Mouse (Mus musculus) forebrain, embryonic 16.5 days (tissue): ENCODE results near the gene Lima1. TPM values are rescaled to one million over a fixed set of nuclear protein-coding genes. Genes with fewer than 3 reads are reported as not detected.
"Not testable (repeated sequence)": the region's sequence is repeated elsewhere in the genome, so short reads cannot be mapped to it uniquely, and the experiment has no call there.

Experiments
- ATAC-seq: fragments of 200-750 bp; cut with Nextera tagmentation; 2 replicates; pipeline ENCODE4 v1.8.0; 2017; ENCODE audit warnings: mild to moderate bottlenecking, moderate library complexity
- H3K27ac ChIP-seq: fragments of 300-500 bp; sonication (generic); 2 replicates; pipeline ENCODE4 v1.5.1; 2014; ENCODE audit warnings: low read length, control low read depth
- H3K27me3 ChIP-seq: fragments of 300-500 bp; sonication (generic); replicated peaks from 2 replicates; pipeline ENCODE4 v1.6.1; 2014; ENCODE audit warnings: low read length; ENCODE audit not compliant: control insufficient read depth, insufficient read depth
- H3K36me3 ChIP-seq: fragments of 300-500 bp; sonication (generic); 2 replicates; pipeline ENCODE4 v1.6.1; 2014; ENCODE audit not compliant: control insufficient read depth, insufficient read depth
- H3K4me1 ChIP-seq: fragments of 300-500 bp; sonication (generic); replicated peaks from 2 replicates; pipeline ENCODE4 v1.6.1; 2014; ENCODE audit warnings: low read length; ENCODE audit not compliant: control insufficient read depth, insufficient read depth
- H3K4me2 ChIP-seq: fragments of 300-500 bp; sonication (generic); 2 replicates; pipeline ENCODE4 v1.6.1; 2014; ENCODE audit warnings: mild to moderate bottlenecking, low read length, control low read depth
- H3K4me3 ChIP-seq: fragments of 300-500 bp; sonication (generic); replicated peaks from 2 replicates; pipeline ENCODE4 v1.5.1; 2014; ENCODE audit warnings: mild to moderate bottlenecking, low read length, control low read depth
- H3K9ac ChIP-seq: fragments of 300-500 bp; sonication (generic); replicated peaks from 2 replicates; pipeline ENCODE4 v1.6.1; 2014; ENCODE audit warnings: low read depth, low read length, control low read depth
- H3K9me3 ChIP-seq: fragments of 300-500 bp; sonication (generic); 2 replicates; pipeline ENCODE4 v1.6.1; 2016; ENCODE audit warnings: low read length; ENCODE audit not compliant: control insufficient read depth
- WGBS: fragments of 180-500 bp; shearing (Covaris S2); extraction: QIAGEN DNeasy Blood & Tissue Kit; methylation state at CpG from one replicate; pipeline ENCODE4 v1.1.7; 2014; 5-methylcytosine and 5-hydroxymethylcytosine counted together
- polyA plus RNA-seq: library from polyadenylated mRNA; unstranded; fragments of >200 nt; fragmentation: Nextera tagmentation; extraction: Ambion mirVana; gene quantifications from 2 replicates; pipeline ENCODE4 v1.2.1, GENCODE M21; 2015

Lima1 gene
- polyA plus RNA-seq = 38.0 and 43.5 TPM in 2 replicates

DNA sequence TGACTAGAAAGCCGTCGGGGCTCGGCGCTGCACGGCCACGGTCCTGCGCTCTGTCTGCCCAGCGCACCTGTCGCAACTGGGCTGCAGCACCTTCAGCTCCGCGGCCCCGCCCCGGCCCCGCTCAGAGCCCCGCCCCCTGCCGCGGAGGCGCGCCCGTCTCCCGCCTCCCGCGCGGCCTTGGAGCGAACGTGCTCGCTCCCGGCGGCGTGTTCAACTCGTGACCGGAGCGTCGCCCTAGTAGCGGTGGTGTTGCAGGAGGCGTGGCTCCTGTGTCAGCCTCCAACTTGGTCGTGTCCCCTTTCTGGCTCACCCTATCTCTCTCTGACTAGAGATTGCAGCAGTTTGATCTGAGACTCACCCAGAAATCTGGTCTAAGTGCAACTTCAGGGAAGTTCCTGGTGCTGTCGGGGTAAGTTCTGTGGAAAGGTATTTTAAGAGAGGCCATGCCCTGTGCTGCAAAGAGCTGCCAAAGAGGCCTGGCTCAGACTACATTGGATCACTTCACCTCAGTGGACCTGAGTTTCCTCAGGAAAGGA is at the start of gene Lima1:
Gene Lima1, minus strand, starts transcription at position 123 of the 536 bp plus-strand sequence.
- H3K4me1 ChIP-seq = peaks cover 17% of the 10 kb centered on the region
- H3K9ac ChIP-seq = peak within 1 kb of the TSS; percentile 74
- no peaks in the 10 kb centered on the region for H3K27me3 ChIP-seq
- 0 out of 2 replicates have a peak within 1 kb of the TSS, but pooled peaks have one; percentile 1 for H3K27ac ChIP-seq
- ATAC-seq = peak; percentile 96
- no peaks in the 10 kb centered on the region; the same call in 1 of the 2 replicates for H3K9me3 ChIP-seq
- peak within 1 kb of the TSS; percentile 75 for H3K4me2 ChIP-seq
- H3K36me3 ChIP-seq = no peaks in the 10 kb centered on the region
- WGBS = under 1% methylated on average over 38 of the region's 38 CpGs
- H3K4me3 ChIP-seq = peak within 1 kb of the TSS; percentile 80

- H3K36me3 ChIP-seq = no peaks in the 10 kb centered on the region
- no peak overlapping the region for H3K4me2 ChIP-seq
- no peak overlapping the region for H3K9ac ChIP-seq
- H3K27ac ChIP-seq = no peak overlapping the region
- H3K9me3 ChIP-seq = no peaks in the 10 kb centered on the region
- WGBS = 87% methylated on average over 15 of the region's 15 CpGs
- H3K27me3 ChIP-seq = no peaks in the 10 kb centered on the region
- no peak overlapping the region for H3K4me3 ChIP-seq
- no peak for ATAC-seq
- no peaks in the 10 kb centered on the region for H3K4me1 ChIP-seq
Measured at GRCm38 (mm10) chr15:99919601-99920158, 44.4 kb upstream of the Lima1 start.

DNA sequence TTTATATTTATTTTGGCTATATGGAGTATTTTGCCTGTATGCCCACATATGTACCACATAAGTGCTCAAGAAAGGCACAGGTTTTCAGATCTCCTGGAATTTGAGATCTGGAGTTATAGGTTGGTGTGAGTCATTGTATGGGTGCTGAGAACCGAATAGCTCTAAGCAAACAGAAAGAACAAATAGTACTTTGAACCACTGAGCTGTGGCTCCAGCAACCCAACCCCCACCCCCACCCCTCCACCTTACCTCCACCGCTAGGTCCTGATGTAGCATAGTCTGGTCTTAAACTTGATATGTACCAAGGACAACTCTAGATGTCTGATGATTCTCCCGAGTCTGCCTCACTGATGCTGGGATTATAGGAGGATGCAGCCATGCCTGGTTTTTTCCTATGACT is 42.0 kb upstream of the Lima1 start:
- Histone ChIP-seq H3K27ac (no peak overlapping the region), H3K9ac (no peak overlapping the region), H3K4me3 (no peak overlapping the region), H3K36me3 (no peaks in the 10 kb centered on the region), H3K4me2 (no peak overlapping the region), H3K4me1 (no peaks in the 10 kb centered on the region), H3K9me3 (no peaks in the 10 kb centered on the region), H3K27me3 (no peaks in the 10 kb centered on the region)
- ATAC-seq = no peak
- 89% methylated on average over 3 of the region's 3 CpGs for WGBS

DNA sequence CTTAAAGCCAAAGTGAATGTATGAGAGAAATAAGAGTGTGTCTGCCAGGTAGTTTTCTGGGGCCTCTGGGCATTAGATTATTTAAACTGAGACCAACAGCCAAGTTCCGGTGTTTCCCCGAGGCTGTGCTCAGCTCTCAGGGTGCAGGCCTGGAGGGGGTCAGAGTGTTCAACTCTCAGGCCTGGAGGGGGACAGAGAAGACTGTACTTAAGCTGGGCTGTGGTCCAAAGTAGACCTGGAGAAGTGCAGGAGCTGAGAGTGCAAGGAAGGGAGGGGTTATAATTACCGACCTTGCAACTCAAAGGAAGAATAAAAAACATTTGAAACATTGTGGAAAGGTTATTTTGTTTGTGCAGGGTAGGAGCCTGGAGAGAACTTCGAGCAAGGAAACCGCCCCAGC is 39.4 kb upstream of the Lima1 start:
- Histone ChIP-seq H3K27me3 (no peaks in the 10 kb centered on the region), H3K36me3 (no peaks in the 10 kb centered on the region), H3K9me3 (no peaks in the 10 kb centered on the region), H3K27ac (no peak overlapping the region), H3K9ac (no peak overlapping the region), H3K4me1 (no peaks in the 10 kb centered on the region), H3K4me3 (no peak overlapping the region), H3K4me2 (no peak overlapping the region)
- ATAC-seq = no peak
- WGBS = 78% methylated on average over 5 of the region's 5 CpGs

DNA sequence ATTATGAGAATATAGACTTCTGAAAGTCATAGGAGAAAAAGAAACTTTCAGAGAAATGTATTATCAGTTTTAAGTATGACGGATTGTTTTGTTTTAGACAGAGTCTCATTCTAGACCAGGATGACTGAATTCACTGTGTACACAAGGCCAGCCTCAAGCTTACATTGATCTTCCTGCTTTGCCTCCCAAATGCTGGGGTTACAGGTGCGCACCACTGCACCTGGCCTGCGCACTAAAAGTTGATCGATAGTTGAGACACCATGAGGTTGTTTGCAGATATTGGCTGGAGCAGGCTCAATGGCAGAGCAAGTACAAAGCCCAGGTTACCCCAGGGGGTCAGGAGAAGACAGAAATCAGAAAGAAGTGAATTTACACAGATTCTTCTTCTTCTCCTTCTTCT is 36.5 kb upstream of the Lima1 start:
- ATAC-seq = no peak
- no peaks in the 10 kb centered on the region for H3K9me3 ChIP-seq
- H3K27ac ChIP-seq = no peak overlapping the region
- no peaks in the 10 kb centered on the region for H3K4me1 ChIP-seq
- no peak overlapping the region for H3K4me3 ChIP-seq
- 94% methylated on average over 4 of the region's 4 CpGs for WGBS
- no peak overlapping the region for H3K9ac ChIP-seq
- H3K4me2 ChIP-seq = no peak overlapping the region
- no peaks in the 10 kb centered on the region for H3K36me3 ChIP-seq
- no peaks in the 10 kb centered on the region for H3K27me3 ChIP-seq

DNA sequence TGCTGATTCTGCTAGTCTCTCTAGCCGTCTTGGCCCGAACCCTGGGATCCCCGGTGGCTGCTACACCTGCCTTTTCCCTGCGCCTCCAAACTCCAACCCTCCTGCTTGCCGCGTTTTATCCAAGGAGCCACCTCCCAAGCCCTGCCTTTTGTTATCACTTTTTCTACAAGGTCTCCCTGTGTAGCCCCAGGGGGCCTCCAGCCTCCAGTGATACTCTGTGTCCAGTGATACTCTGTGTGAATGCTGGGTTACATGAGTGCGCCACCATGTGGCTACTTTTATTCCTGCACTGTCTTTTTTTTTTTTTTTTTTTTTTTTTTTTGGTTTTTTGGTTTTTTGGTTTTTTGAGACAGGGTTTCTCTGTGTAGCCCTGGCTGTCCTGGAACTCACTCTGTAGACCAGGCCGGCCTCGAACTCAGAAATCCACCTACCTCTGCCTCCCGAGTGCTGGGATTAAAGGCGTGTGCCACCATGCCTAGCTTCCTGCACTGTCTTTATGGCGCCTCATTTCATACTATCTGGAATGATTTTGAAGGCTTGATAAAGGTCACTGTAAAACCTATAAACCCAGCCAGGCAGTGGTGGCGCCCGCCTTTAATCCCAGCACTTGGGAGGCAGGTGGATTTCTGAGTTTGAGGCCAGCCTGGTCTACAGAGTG is 34.2 kb upstream of the Lima1 start:
- H3K4me1 ChIP-seq, H3K9me3 ChIP-seq, H3K9ac ChIP-seq, H3K4me3 ChIP-seq, H3K36me3 ChIP-seq, H3K4me2 ChIP-seq, ATAC-seq, H3K27me3 ChIP-seq, H3K27ac ChIP-seq: not testable (repeated sequence)
- 41% methylated on average over 14 of the region's 14 CpGs for WGBS

DNA sequence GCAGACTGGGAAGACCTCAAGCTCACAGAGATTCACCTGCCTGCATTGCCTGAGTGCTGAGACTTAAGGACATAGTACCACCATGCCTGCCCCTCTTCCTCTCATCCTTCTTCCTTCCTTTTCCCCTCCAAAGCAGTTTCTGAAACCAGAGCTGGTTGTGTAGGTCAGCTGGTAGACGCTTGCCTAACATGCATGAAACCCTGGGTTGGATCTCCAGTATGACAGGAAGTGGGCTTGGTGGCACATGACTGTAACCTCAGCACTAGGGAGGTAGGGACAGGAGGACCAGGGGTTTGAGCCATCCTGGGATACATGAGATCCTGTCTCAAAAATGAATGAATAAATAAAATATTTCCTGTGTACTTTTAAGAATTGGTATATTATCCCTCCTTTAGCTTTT is 32.3 kb upstream of the Lima1 start:
- no peak overlapping the region for H3K4me3 ChIP-seq
- 76% methylated on average over 1 of the region's 1 CpGs for WGBS
- no peaks in the 10 kb centered on the region for H3K27me3 ChIP-seq
- H3K4me1 ChIP-seq = peaks cover 4% of the 10 kb centered on the region
- H3K36me3 ChIP-seq = no peaks in the 10 kb centered on the region
- no peak overlapping the region for H3K4me2 ChIP-seq
- no peaks in the 10 kb centered on the region for H3K9me3 ChIP-seq
- H3K9ac ChIP-seq = no peak overlapping the region
- H3K27ac ChIP-seq = no peak overlapping the region
- ATAC-seq = no peak

GRCm38 (mm10) chr15:99907041-99907440 is 31.8 kb upstream of the Lima1 start:
- Histone ChIP-seq H3K36me3 (no peaks in the 10 kb centered on the region), H3K9ac (no peak overlapping the region), H3K4me1 (peaks cover 4% of the 10 kb centered on the region), H3K27me3 (no peaks in the 10 kb centered on the region), H3K27ac (no peak overlapping the region), H3K4me3 (no peak overlapping the region), H3K4me2 (no peak overlapping the region), H3K9me3 (no peaks in the 10 kb centered on the region)
- 88% methylated on average over 4 of the region's 4 CpGs for WGBS
- no peak for ATAC-seq

DNA sequence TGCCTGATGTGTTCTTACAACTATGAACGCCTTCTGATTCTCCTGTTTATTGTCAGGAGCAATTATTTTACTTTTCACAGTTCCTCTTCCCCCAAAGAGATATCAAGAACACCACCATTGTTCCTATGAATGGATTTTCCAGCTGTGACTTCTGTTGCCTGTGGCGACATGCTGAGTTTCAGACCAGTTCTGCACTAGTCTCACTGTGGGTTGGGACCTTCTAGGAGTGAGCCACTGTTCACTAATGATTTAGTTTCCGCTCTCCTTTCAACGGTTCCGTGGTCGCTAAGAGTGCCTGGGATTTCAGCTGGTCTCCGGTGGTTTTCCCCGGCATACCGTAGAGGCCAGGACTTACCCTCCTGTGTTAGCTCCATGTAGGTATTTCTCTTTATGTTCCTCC is 29.6 kb upstream of the Lima1 start:
- WGBS = 80% methylated on average over 9 of the region's 9 CpGs
- no peak for ATAC-seq
- no peaks in the 10 kb centered on the region for H3K27me3 ChIP-seq

More for the DNA sequence above, 29.6 kb upstream of the Lima1 start:
- Histone ChIP-seq H3K9me3 (no peaks in the 10 kb centered on the region), H3K27ac (no peak overlapping the region), H3K36me3 (no peaks in the 10 kb centered on the region), H3K4me1 (peaks cover 4% of the 10 kb centered on the region), H3K9ac (no peak overlapping the region), H3K4me3 (no peak overlapping the region), H3K4me2 (no peak overlapping the region)
